Mouse (Mus musculus): ENCODE results near the gene Fitm2.

Gene Fitm2

DNA sequence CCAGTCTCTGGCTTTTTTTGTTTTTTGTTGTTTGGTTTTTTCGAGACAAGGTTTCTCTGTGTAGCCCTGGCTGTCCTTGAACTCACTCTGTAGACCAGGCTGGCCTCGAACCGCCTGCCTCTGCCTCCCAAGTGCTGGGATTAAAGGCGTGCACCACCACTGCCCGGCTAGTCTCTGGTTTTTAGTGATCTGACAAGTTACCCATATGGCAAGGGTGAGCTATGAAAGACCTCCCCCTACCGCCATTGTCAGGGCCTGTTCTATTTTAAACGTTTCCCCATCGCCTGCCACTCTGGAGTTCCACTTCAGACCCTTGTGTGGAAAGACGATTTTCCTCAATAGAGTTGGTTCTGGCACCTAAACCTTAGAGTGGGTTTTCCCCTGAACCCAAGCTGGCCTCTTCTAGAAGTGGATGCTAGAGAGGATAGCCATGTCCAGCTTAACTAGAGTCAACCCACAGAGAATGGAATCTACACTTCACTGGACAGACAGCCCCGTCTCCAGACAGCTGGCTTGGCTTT is 52.0 kb downstream of the Fitm2 start:
- DNase-seq: no peak

DNA sequence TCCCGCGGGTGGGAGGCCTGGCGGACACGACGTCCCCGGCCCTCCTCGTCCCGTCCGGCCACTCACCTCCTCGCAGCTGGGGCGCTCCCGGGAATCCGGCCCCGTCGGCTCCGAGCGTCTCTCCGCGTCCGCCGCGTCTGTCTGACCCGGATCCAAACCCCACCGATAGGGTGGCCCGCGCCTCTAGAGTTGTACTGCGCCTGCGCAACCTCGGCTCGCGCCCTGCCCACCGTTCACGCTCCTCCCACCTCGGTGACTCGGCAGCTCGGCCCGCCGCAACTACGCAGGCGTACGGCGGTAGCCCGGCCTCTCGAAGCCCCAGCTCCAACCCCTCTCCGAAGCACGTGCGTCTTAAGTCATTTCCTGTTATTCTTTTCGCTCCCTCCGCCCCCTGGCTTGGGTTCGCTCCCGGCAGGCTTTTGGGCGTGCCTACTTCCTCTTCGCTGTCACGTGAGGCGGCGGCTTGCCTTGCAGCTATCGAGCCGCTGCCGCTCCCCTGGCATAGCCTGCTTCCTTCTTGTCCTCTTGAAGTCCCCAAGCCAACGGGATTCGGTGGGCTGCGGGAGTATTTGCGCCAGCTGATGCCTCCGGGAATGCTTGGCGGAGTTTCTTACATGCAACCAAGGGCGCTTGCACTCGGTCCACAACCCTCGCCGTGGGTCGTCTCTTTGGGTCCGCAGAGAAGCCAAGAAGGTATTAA is 52.9 kb downstream of the Fitm2 start:
- DNase-seq: peak; percentile 99

- DNase-seq: peak; percentile 56 to 76
Measured at GRCm38 (mm10) chr2:163418841-163419345, 53.5 kb downstream of the Fitm2 start.

DNA sequence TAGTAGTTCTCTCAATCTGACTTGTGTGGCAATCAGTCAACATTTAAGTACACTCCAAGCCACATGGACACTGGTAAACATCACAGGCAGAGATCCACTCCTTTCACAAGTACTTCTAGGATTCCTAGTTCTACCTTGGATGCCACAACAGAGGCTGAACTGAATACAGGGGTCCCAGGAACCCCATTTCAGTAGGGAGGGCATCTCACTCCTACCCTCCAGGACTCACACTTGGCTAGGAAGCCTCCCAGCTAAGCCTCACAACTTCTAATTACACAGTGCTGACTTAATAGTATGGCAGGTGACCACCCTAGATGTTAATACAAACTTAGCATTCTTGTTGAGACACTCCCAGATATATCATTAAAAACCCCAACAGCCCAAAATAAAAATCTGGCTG is 54.6 kb downstream of the Fitm2 start:
- DNase-seq: no peak

DNA sequence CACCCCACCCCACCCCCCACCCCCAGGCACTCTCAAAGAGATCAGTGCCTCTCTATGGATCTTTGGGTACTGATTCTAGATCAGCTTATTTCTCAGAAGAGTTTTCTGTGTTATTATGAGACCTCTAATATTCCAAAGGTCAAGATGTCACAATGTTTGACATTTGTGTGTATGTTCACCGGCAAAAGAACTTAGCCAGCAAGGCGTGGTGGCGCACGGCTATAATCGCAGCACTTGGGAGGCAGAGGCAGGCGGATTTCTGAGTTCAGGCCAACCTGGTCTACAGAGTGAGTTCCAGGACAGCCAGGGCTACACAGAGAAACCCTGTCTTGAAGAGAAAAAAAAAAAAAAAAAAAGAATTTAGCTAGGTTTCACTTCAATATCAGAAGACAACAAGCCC is 55.4 kb downstream of the Fitm2 start:
- DNase-seq: no peak
